Mouse (Mus musculus): ENCODE results near the gene Hist2h2be.
A peak's percentile ranks its signal among the peaks of the same experiment; 100 is the strongest.
"Not testable (repeated sequence)": the region's sequence is repeated elsewhere in the genome, so short reads cannot be mapped to it uniquely, and the experiment has no call there.

Hist2h2be gene

DNA sequence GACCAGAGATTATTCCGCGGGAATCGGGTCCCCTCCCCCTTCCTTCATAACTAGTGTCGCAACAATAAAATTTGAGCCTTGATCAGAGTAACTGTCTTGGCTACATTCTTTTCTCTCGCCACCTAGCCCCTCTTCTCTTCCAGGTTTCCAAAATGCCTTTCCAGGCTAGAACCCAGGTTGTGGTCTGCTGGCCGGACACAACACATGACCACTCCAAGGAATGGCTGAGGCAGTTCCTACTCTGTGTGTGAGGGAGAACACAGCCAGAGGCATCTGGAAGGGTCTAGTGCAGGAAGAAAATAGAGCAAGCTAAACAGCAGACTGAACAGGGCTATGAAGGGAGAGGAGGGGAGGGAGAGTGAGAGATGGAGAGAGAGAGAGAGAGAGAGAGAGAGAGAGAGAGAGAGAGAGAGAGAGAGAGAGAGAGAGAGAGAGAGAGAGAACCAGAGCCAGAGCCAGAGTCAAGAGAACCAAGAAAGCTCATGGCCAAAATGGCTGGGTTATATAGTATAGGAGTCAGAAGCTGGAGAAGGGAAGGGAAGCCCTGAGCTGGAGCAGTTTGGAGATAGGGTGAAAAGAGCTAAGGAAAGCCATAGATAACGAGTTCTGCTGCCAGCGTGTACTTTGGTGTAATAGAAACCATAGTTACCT lies 22.2 kb upstream of the Hist2h2be start:
- not testable (repeated sequence) for DNase-seq (ENCODE audit: low spot score in 2 of 2)

DNA sequence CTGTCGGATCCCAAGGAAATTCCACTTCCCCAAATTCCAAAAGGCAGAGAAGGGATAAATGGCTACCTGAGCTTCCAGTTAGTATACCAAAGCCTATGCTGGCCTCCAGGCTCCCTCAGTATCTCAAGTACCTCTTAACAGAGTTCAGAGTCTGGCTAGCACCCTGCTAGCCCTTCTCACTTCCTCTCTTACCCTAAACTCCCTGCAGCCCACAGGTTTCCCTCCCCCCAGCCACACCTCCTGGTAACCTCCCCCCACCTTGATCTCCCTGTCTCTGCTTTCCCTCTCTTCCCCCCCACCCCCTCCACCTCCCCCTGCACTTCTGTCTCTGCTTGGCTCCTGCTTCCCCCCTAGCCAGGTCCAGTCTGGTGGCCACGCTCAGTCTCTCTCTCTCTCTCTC lies 21.2 kb upstream of the Hist2h2be start:
- no peak for DNase-seq (ENCODE audit: low spot score in 2 of 2)

- DNase-seq (ENCODE audit: low spot score in 2 of 2): no peak
Observed at GRCm38 (mm10) chr3:96207819-96208218, 13.1 kb upstream of the Hist2h2be start.

GRCm38 (mm10) chr3:96209242-96209641 lies 11.7 kb upstream of the Hist2h2be start:
- no peak for DNase-seq (ENCODE audit: low spot score in 2 of 2)

DNA sequence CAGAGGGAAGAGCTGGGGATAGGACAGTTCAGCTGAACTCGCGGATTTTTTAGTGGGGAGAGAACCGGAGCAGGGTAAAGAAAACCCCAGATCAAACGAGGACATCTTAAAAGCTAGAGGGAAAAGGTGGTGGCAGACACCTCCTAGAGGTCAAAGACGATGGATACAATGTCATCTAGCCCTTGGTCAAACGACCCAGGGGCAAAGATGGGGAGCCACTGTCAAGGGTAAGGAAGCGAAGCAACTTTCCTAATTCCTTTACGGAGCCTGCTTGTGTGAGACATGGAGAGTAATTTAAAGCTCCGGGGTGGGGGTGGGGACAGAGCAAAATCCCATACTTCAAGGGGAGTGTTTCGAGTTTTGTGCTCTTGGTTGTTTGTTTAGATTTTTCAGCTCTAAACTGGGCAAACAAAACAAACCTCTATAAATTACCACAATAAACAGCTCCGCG lies 1.7 kb upstream of the Hist2h2be start:
- no peak for DNase-seq (ENCODE audit: low spot score in 2 of 2)

- peak; percentile 68 to 79 for DNase-seq (ENCODE audit: low spot score in 2 of 2)
Observed at GRCm38 (mm10) chr3:96219661-96220130, 1.2 kb upstream of the Hist2h2be start, which contains the start of the genes Bola1 and Hist2h2ab. Gene Bola1, minus strand, starts transcription at chr3:96219709. Gene Hist2h2ab, plus strand, starts transcription at chr3:96219865.

DNA sequence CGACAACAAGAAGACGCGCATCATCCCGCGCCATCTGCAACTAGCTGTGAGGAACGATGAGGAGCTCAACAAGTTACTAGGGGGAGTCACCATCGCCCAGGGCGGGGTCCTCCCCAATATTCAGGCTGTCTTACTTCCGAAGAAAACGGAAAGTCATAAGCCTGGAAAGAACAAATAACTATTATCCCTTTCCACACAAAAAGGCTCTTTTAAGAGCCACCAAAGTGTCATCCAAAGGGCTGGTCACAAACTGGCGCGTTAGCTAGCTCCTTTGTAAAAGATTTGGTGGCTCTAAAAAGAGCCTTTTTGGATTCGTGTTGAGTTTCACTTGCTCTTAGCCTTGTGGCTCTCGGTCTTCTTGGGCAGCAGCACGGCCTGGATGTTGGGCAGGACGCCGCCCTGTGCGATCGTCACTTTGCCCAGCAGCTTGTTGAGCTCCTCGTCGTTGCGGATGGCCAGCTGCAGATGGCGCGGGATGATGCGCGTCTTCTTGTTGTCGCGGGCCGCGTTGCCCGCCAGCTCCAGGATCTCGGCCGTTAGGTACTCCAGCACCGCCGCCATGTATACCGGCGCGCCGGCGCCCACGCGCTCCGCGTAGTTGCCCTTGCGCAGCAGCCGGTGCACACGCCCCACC lies 671 bp upstream of the Hist2h2be start:
- not testable (repeated sequence) for DNase-seq (ENCODE audit: low spot score in 2 of 2)

DNA sequence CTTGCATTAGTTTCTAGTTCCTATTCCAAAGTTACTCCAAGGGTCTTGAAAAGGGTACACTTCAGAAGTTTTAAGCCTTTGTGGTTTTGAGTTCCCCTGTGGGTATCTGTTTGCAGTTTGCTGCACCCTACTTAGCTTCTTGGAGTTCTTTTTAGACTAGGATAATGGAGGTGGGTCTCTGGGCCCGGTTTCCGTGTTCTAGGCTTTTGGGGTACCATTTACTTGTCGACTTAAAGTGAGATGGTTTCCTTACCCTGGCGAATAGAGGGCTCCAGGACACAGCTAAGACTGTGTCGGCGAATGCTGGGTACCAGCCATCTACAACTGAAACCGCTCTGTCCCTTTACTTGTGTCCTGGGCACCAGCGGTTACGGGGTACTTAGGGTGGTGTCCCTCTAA lies 720 bp downstream of the Hist2h2be start:
- no peak for DNase-seq (ENCODE audit: low spot score in 2 of 2)

DNA sequence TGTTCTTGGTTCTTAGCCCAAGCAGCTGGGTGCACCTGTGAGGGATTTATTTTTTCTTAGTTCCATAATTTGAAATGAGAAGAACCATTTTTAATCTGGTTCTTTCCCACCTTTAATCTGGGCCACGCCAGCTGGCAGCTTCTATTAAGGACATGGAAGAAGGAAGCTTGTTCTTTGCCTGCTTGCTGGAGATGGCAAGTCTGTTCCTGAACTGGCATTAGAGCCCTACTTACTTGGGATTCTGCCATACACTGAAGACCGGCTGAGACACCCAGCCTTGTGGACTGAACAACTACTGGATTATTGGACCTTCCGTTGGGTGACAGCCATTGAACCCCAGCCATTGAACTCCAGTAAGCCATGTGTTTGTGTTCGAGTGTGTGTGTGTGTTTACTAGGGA lies 1.9 kb downstream of the Hist2h2be start:
- no peak for DNase-seq (ENCODE audit: low spot score in 2 of 2)

DNA sequence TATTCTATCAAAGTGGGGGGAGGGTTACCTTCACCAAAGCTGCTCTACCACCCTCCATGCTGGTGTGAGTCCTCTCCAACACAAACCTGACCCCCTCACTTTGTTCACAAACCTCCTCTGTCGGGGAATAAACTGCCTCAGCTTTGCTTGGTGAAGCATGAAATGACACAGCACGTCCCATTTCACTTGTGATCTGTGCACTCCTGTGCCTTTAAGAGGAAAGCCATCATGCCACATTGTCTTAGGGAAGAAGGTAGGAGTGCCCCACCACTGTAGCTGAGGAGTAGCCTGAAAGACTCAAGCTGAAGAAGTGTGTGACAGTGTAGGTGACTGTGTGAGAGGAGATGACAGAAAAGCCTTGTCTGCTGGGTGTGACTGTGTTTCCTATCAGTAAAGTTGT lies 4.5 kb downstream of the Hist2h2be start:
- DNase-seq (ENCODE audit: low spot score in 2 of 2): no peak

- DNase-seq (ENCODE audit: low spot score in 2 of 2): no peak
Observed at GRCm38 (mm10) chr3:96226695-96227648, 6.1 kb downstream of the Hist2h2be start.

GRCm38 (mm10) chr3:96228828-96229227 lies 7.9 kb downstream of the Hist2h2be start:
- no peak for DNase-seq (ENCODE audit: low spot score in 2 of 2)

DNA sequence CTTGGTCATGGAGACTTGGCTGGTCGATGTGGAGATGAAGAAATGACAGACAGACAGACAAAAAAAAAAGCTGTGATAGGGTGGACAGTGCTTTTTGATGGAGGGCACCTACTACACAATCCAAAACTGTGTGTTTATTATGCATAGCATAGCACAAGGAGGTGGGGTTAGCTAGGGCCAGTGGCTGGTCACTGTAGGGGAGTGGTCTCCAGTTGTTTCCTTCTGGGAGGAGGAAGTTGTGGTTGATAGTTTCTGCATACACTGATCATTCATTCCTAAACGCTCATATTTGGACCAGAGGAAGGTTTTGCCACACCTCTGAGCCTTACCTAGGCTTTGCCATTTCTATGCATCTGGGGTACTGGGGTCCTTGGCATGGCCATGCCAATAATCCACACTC lies 9.5 kb downstream of the Hist2h2be start:
- DNase-seq (ENCODE audit: low spot score in 2 of 2): no peak

GRCm38 (mm10) chr3:96230910-96231757 lies 10.2 kb downstream of the Hist2h2be start:
- no peak for DNase-seq (ENCODE audit: low spot score in 2 of 2)

DNA sequence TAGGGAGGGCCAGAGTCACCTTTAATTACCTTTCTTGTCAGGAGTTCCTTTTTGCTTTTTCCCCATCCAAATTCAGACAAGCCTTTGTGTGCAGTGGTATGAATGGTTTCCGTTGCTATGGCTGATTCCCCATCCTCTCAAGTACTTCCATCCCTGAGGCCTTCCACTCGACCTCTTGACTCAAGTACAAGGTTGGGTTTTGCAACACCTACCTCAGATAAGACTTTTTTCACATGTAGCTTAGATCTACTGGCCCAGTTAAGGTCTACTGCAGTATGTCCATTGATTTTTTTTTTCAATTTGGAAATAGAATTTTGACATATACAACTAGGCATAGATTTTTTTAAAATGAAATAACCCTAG lies 10.8 kb downstream of the Hist2h2be start:
- DNase-seq (ENCODE audit: low spot score in 2 of 2): no peak

DNA sequence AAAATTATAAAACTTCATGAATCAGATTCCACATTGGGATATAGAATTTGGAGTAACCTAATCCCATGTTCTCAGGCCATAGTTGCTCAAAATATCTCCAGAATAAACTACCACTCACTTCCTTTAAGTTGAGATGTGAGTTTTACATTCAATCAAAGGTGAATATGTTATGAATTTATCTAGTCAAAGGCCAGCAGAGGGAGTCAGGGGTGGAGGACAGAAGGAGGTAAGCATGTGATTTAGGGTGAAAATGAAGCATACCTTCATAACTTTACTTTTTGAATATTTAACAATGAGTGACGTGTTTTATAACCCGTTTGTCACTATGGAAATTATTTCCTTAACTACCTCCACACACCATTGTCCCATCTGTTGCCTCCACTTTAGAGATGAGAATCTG lies 14.0 kb downstream of the Hist2h2be start:
- no peak for DNase-seq (ENCODE audit: low spot score in 2 of 2)

DNA sequence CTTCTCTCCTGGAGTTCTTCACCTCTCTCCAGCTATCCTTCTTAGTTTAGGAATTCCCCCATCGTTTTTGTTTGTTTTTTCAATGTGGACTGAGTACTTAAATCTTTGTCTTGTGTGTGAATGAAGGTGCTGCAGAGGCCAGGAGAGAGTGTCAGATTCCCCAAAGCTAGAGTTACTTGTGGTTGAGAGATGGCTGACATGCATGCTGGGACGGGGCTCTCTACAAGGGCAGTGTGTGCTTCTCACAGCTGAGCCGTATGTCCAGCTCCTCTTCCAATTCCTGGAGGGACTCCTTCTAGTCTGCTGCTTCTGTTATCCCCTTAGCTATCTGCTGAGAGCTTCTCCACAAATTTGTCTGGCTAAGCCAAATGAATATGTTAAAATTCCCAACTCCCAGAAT lies 14.9 kb downstream of the Hist2h2be start:
- DNase-seq (ENCODE audit: low spot score in 2 of 2): no peak

- DNase-seq (ENCODE audit: low spot score in 2 of 2): no peak
Observed at GRCm38 (mm10) chr3:96236834-96237334, 16.0 kb downstream of the Hist2h2be start.

DNA sequence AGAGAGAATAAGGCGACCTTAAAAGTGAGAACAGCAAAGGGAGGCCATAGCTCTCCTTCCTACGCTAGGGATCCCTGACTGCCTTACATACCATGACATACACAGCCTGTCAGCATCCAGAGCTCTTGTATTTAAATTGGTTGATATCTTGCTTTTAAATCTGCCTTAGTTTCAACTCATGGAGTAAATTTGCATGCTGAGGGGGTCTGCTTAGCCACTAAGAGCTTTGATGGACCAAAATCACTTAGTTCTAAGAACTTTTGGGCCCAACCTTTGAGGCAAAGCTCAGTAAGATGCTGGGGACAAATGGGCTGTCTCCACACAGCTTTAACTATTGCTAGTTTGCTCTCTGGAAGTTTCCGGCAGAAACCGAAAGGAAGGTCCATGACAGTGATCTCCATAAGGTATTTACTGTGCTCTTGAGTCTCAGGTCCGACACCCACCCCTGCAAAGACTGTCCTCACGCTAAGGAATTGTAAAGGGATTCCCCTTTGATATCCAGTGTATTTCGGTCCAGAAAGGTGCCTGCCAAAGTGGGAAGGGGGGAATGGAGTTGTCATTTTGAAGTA lies 16.5 kb downstream of the Hist2h2be start:
- no peak for DNase-seq (ENCODE audit: low spot score in 2 of 2)

DNA sequence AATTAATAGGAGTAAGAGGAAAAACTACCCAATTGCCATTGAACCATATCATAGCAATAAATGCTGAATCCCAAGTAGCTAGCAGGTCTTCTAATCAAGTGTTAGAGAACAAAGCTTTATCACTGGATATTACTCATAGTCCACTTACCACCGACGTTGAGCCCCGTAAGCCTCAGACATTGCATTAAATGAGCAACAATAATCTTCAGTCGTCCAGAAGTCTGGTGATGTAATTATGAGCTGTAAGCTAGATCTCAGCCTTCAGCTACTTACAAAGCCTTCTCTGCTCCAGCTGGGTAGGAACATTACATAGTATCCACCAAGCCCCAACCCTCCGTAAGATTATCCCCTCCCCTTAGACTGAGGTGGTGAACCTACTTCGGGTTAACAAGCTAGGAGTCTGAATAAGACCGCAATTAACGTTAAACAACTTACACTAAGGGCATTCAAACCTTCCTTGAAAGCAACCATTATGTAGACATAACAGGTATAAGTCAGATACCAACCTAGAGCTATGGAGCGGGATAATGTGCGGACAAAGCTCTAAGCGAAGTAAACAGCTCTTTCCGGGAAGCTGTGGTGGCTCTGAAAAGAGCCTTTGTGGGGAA lies 17.1 kb downstream of the Hist2h2be start:
- no peak for DNase-seq (ENCODE audit: low spot score in 2 of 2)

Data from right cerebral cortex, postnatal 36 days (tissue).